Mouse (Mus musculus): ENCODE measurements around the gene Tlr7.
"Not testable (repeated sequence)": the region's sequence is repeated elsewhere in the genome, so short reads cannot be mapped to it uniquely, and the experiment has no call there.

The Tlr7 gene

DNA sequence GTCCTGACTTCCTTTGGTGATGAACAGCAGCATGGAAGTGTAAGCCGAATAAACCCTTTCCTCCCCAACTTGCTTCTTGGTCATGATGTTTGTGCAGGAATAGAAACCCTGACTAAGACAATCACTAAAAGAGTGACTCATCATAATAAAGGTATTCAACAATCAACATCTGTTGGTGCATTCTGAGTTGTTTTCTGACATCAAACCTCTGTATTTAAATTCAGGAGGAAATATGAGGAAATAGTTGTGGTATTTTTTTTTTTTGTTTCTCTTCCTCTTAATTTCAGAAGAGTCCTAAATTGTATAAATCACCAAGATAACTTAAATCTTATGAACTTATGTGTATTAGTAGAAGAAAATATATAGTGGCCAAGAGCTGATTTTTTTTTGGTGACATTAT, 28.3 kb downstream of the Tlr7 start:
- not testable (repeated sequence) for DNase-seq (ENCODE audit: low read depth in 2 of 2, low spot score in 2 of 2)

GRCm38 (mm10) chrX:167276953-167277352, 53.4 kb downstream of the Tlr7 start:
- DNase-seq (ENCODE audit: low read depth in 2 of 2, low spot score in 2 of 2) = peak; percentile 31

GRCm38 (mm10) chrX:167276551-167276950, 53.8 kb downstream of the Tlr7 start:
- DNase-seq (ENCODE audit: low read depth in 2 of 2, low spot score in 2 of 2) = no peak

GRCm38 (mm10) chrX:167264086-167264485, 66.3 kb downstream of the Tlr7 start, which contains the start of gene Tlr8:
Gene Tlr8, minus strand, starts transcription at chrX:167264329.
- DNase-seq (ENCODE audit: low read depth in 2 of 2, low spot score in 2 of 2) = no peak

- DNase-seq (ENCODE audit: low read depth in 2 of 2, low spot score in 2 of 2) = no peak
Observed at GRCm38 (mm10) chrX:167263530-167263929, 66.8 kb downstream of the Tlr7 start.
